Mouse (Mus musculus): ENCODE data around the gene Junb. TPM values are rescaled to one million over a fixed set of nuclear protein-coding genes. Genes with fewer than 3 reads are reported as not detected.

Junb gene
- polyA plus RNA-seq, 1 experiment: 128 TPM

GRCm38 (mm10) chr8:84970135-84970790 is 8.3 kb downstream of the Junb start:
- Histone ChIP-seq H3K27me3 (ENCODE audit: control insufficient read depth, insufficient read depth, low read length) (no peaks in the 10 kb centered on the region), H3K4me3 (ENCODE audit: control insufficient read depth, insufficient read depth, low read length) (peak overlapping the region; percentile 74), H3K27ac (ENCODE audit: control insufficient read depth, insufficient read depth, low read length) (no peak overlapping the region), H3K4me1 (replicated peaks; ENCODE audit: control insufficient read depth, insufficient read depth, low read length) (peaks cover 26% of the 10 kb centered on the region), H3K36me3 (ENCODE audit: control insufficient read depth, insufficient read depth, low read length) (no peaks in the 10 kb centered on the region)
- WGBS: 19% methylated on average over 21 of the region's 21 CpGs
- TF ChIP-seq CTCF (IDR thresholded peaks at IDR 0.05; ENCODE audit: borderline replicate concordance, control insufficient read depth, extremely low read depth, insufficient read depth, low read length, poor library complexity): no peak
- TF ChIP-seq POLR2A (IDR thresholded peaks at IDR 0.05; ENCODE audit: control insufficient read depth, extremely low read depth, insufficient read depth, low read length, poor library complexity): no peak
- DNase-seq: no peak

GRCm38 (mm10) chr8:84969241-84970134 is 9.0 kb downstream of the Junb start, which contains the start of the genes Gm49661, Prdx2 and Rnaseh2a:
Gene Gm49661, minus strand, starts transcription at chr8:84969433.
Gene Prdx2, plus strand, starts transcription at chr8:84969587.
Gene Rnaseh2a, minus strand, starts transcription at chr8:84969767.
- TF ChIP-seq POLR2A (IDR thresholded peaks at IDR 0.05; ENCODE audit: control insufficient read depth, extremely low read depth, insufficient read depth, low read length, poor library complexity): peak; percentile 72; the same call in 1 of the 2 replicates
- no peak for TF ChIP-seq CTCF (IDR thresholded peaks at IDR 0.05; ENCODE audit: borderline replicate concordance, control insufficient read depth, extremely low read depth, insufficient read depth, low read length, poor library complexity)
- no peaks in the 10 kb centered on the region for H3K36me3 ChIP-seq (ENCODE audit: control insufficient read depth, insufficient read depth, low read length)
- H3K27ac ChIP-seq (ENCODE audit: control insufficient read depth, insufficient read depth, low read length): no peak within 1 kb of the TSS
- peak within 1 kb of the TSS; percentile 74 for H3K4me3 ChIP-seq (ENCODE audit: control insufficient read depth, insufficient read depth, low read length)
- under 1% methylated on average over 56 of the region's 56 CpGs for WGBS
- no peaks in the 10 kb centered on the region for H3K27me3 ChIP-seq (ENCODE audit: control insufficient read depth, insufficient read depth, low read length)
- peak; percentile 63 for DNase-seq
- peaks cover 30% of the 10 kb centered on the region for H3K4me1 ChIP-seq (replicated peaks; ENCODE audit: control insufficient read depth, insufficient read depth, low read length)

DNA sequence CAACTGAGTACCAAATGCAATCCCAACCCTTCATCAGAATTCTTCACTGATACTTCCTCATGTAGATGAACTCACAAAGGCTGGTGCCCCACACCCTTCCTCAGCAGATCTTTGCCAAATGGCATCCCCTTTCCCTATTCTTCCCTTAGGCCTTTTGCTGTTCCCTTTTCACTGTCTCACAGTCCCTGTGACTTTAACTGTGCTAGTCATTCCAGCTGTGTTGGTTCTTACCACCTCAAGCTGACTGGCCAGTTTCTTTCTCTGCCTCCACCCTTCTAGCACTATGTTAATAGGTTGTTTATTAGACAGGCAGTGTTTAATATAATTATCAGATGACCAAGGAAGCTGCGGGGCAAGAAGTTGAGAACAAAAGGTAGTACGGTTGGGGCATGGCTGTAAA is 9.9 kb downstream of the Junb start:
- no peak overlapping the region for H3K27ac ChIP-seq (ENCODE audit: control insufficient read depth, insufficient read depth, low read length)
- no peaks in the 10 kb centered on the region for H3K36me3 ChIP-seq (ENCODE audit: control insufficient read depth, insufficient read depth, low read length)
- DNase-seq: no peak
- peaks cover 30% of the 10 kb centered on the region for H3K4me1 ChIP-seq (replicated peaks; ENCODE audit: control insufficient read depth, insufficient read depth, low read length)
- WGBS: 8% methylated on average over 2 of the region's 2 CpGs
- TF ChIP-seq CTCF (IDR thresholded peaks at IDR 0.05; ENCODE audit: borderline replicate concordance, control insufficient read depth, extremely low read depth, insufficient read depth, low read length, poor library complexity): no peak
- no peak for TF ChIP-seq POLR2A (IDR thresholded peaks at IDR 0.05; ENCODE audit: control insufficient read depth, extremely low read depth, insufficient read depth, low read length, poor library complexity)
- H3K4me3 ChIP-seq (ENCODE audit: control insufficient read depth, insufficient read depth, low read length): no peak overlapping the region
- no peaks in the 10 kb centered on the region for H3K27me3 ChIP-seq (ENCODE audit: control insufficient read depth, insufficient read depth, low read length)

GRCm38 (mm10) chr8:84967532-84968304 is 10.8 kb downstream of the Junb start:
- H3K27me3 ChIP-seq (ENCODE audit: control insufficient read depth, insufficient read depth, low read length): no peaks in the 10 kb centered on the region
- H3K27ac ChIP-seq (ENCODE audit: control insufficient read depth, insufficient read depth, low read length): no peak overlapping the region
- no peak for DNase-seq
- peaks cover 30% of the 10 kb centered on the region for H3K4me1 ChIP-seq (replicated peaks; ENCODE audit: control insufficient read depth, insufficient read depth, low read length)
- TF ChIP-seq CTCF (IDR thresholded peaks at IDR 0.05; ENCODE audit: borderline replicate concordance, control insufficient read depth, extremely low read depth, insufficient read depth, low read length, poor library complexity): no peak
- TF ChIP-seq POLR2A (IDR thresholded peaks at IDR 0.05; ENCODE audit: control insufficient read depth, extremely low read depth, insufficient read depth, low read length, poor library complexity): no peak
- whole genome bisulfite sequencing: 98% methylated on average over 13 of the region's 13 CpGs
- H3K36me3 ChIP-seq (ENCODE audit: control insufficient read depth, insufficient read depth, low read length): no peaks in the 10 kb centered on the region
- no peak overlapping the region for H3K4me3 ChIP-seq (ENCODE audit: control insufficient read depth, insufficient read depth, low read length)

GRCm38 (mm10) chr8:84966603-84967002 is 11.9 kb downstream of the Junb start:
- H3K27me3 ChIP-seq (ENCODE audit: control insufficient read depth, insufficient read depth, low read length): no peaks in the 10 kb centered on the region
- peak overlapping the region; percentile 87 for H3K27ac ChIP-seq (ENCODE audit: control insufficient read depth, insufficient read depth, low read length)
- peaks cover 30% of the 10 kb centered on the region for H3K4me1 ChIP-seq (replicated peaks; ENCODE audit: control insufficient read depth, insufficient read depth, low read length)
- H3K4me3 ChIP-seq (ENCODE audit: control insufficient read depth, insufficient read depth, low read length): no peak overlapping the region
- WGBS: 54% methylated on average over 3 of the region's 3 CpGs
- no peak for DNase-seq
- no peak for TF ChIP-seq POLR2A (IDR thresholded peaks at IDR 0.05; ENCODE audit: control insufficient read depth, extremely low read depth, insufficient read depth, low read length, poor library complexity)
- no peak for TF ChIP-seq CTCF (IDR thresholded peaks at IDR 0.05; ENCODE audit: borderline replicate concordance, control insufficient read depth, extremely low read depth, insufficient read depth, low read length, poor library complexity)
- H3K36me3 ChIP-seq (ENCODE audit: control insufficient read depth, insufficient read depth, low read length): no peaks in the 10 kb centered on the region

Measured in thymus, adult 2 months (tissue).